Mouse (Mus musculus) adrenal gland, adult 8-10 months (tissue): ENCODE measurements around the gene Serpinb9. TPM values are rescaled to one million over a fixed set of nuclear protein-coding genes. Genes with fewer than 3 reads are reported as not detected.

ENCODE experiments used
- DNase-seq: peaks from one replicate; pipeline ENCODE4 v3.0.0; 2022
- total RNA-seq, 4 experiments: library from RNA; stranded (reverse); gene quantifications; 2 replicates each; pipeline ENCODE4 v1.2.4; 2022

Serpinb9 gene
- 10 to 100 TPM; 16.8 to 24.1 (median 22.0) TPM for total RNA-seq

DNA sequence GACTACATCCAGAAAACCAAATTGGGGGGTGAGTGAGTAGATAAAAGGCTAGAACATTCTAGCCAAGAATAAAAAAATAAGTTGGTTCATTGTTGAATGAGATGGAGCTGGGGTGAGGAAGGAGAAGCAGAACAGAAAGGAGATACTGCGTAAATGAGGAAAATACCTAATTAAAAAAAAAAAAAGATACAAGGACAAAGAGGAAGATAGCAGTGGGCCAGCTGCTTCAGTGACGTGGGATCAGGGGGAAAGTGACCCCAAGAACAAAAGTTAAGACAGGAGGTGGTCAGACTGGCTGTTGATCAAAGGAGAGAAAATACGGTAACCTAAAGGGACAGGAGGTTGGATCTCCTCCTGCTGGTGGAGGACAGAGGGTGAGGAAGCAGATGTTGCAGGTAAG is at the start of gene Serpinb9:
Gene Serpinb9, plus strand, starts transcription at position 301 of the 400 bp plus-strand sequence.
- no peak for DNase-seq

GRCm38 (mm10) chr13:32956537-32956936 is 46.5 kb upstream of the Serpinb9 start:
- DNase-seq, result no peak

DNA sequence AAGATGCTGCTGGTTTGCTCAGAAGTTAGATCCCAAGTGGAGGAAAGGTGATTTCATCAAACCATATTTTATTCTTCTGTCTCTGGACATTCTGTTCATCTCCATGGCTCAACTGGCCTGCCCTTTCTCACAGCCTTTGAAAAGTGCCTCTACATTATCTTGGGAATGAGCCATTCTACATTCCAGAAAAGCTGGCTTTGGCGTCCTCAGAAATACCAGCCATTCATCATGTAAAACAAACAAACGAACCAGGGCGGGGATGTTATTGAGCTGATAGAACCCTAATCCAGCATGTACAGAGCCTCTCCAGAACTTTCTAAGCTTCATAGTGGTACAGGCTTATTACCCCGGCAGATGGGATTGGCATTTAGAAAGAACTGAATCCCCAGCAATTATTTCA is 45.1 kb upstream of the Serpinb9 start:
- DNase-seq, result no peak

- DNase-seq, result peak; percentile 71
Observed at GRCm38 (mm10) chr13:32958521-32958920, 44.5 kb upstream of the Serpinb9 start.

DNA sequence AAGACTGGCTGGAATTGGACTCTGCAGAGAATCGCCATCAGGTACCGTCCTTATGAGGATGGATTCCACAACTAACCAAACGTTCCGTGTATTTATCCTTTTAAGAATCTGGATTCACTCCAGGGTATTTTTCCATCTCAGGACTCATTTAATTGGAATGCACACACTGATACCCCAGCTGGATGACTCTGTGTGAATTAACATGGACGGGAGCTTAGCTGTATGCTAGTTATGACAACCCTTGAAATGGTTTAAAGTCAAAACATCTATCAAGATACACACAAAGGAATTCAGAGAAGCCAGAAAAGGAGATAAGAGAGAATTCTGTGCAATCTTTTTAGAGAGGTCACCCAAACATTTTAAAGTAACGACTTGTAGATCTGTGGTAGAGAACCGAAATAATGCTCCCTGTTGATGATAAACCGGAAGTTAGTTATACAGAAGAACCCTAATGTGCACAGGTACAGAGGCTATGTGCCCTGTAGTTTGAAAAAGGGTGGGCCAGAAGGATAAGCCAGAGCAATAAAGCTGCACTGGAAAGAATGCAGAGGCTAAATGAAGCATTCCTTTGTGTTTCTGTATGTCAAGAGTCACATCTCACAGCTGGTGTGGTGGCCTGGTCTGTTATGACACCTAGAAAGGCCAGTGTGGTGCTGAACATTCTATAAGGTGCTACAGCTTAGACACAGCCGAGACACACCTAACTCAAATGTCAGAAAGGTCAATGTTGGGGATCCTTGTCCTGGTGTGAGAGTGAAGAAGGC is 38.9 kb upstream of the Serpinb9 start:
- DNase-seq, result no peak

DNA sequence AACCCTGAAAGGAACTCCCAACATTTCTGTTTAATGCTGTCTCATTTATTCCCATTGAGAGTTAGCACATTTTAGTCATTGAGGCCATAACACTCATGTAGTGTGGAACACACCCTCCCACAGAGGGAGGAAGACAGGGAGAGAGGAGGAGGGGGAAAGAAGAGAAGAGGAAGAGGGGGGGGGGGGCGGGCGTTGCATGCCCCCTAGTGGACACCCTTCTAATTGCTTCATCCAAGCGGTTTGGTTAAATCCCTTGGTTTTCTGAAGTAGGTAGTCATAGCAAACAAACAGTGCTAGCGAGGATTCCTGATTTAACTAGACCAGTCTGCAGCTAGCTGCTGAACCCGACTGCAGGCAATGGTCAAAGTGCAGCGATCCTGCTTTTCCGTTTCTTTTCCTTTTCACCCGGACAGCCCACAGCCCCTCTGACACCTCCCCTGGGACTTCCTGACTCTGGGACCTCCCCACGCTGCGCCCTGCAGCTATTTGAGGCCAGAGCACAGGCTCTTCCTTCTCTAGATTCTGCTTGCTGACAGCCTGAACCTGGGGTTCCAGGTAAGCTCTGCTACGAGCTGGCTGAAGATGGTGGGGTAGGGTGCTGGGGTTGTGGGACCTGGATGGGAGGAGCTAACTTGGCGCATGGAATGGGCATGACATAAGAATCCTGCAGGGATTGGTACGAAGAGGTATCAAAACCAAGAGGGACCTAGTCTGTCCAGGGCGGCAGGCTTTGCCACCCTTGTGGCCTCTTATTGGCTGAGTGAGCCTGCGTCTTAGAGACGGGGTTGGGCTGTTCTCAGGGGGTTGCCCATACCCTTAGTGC is 37.9 kb upstream of the Serpinb9 start, which contains the start of gene Serpinb6b:
Gene Serpinb6b, plus strand, starts transcription at position 221 of the 823 bp plus-strand sequence.
- DNase-seq, result peak; percentile 52

- no peak for DNase-seq
Observed at GRCm38 (mm10) chr13:32966116-32966515, 36.9 kb upstream of the Serpinb9 start.

DNA sequence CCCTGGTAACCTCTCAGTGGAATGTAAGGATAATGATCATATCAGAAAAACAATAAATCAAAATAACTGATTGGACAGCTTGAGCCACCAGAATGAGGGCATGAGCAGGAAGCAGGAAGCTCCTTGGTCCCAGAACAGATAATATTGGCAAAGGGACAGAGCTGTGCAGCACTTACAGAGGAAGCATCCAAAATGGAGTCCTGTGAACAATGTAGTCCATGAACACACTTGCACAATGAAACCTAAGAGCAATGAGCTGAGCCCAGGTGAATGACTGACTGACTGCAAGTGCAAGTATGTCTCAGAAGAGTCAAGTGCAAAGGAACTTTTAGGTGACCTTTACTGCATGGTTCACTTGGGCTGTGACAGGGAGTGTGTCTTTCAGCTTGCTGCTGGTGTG is 35.8 kb upstream of the Serpinb9 start:
- DNase-seq, result no peak

GRCm38 (mm10) chr13:32968353-32968984 is 34.6 kb upstream of the Serpinb9 start:
- no peak for DNase-seq

GRCm38 (mm10) chr13:32968996-32969640 is 33.9 kb upstream of the Serpinb9 start:
- no peak for DNase-seq

DNA sequence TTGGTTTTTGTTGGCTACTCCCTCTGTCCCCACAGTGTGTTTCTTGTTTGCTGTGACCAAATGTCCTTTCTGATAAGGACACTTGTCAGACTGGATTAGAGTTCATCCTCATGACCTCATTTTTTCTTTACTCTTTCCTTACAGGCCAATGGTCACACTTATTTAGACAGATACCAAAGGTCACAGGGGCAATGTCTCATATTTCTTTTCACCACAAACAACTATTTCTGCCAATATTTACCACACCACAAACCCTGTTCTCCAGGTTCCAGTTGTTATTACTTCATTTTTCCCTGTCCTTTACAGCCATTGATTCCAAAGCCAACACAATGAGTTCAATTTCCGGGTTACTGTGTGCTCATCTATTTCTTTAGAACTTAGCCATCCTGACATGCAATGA is 33.4 kb upstream of the Serpinb9 start:
- no peak for DNase-seq

GRCm38 (mm10) chr13:32970776-32971175 is 32.3 kb upstream of the Serpinb9 start:
- DNase-seq, result no peak

GRCm38 (mm10) chr13:32974268-32974667 is 28.8 kb upstream of the Serpinb9 start:
- DNase-seq, result no peak

- no peak for DNase-seq
Observed at GRCm38 (mm10) chr13:32974889-32975460, 28.1 kb upstream of the Serpinb9 start.

GRCm38 (mm10) chr13:32975710-32976109 is 27.3 kb upstream of the Serpinb9 start:
- DNase-seq, result peak; percentile 68

DNA sequence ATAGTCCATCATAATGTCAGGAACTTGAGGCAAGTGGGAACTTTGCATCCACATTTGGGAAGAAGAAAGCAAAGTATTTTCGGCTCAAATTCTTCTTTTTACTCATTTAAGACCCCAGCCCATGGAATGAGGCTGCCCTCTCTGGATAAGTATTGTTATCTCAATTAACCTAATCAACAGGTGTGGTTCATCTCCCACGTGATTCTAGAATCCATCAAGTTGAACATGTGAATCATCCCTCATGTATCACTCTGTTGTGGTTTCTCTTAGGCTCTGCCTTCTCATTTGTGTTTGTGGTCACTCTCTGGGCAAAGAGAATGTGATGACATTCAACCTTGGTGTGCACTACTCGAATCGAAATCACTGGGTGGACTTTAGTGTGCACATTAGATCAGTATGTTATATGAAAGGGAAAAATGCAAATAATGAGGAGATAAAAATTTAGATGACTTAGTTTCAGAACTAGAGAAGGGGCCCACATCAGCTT is 20.5 kb upstream of the Serpinb9 start:
- DNase-seq, result no peak

GRCm38 (mm10) chr13:32986256-32986655 is 16.8 kb upstream of the Serpinb9 start:
- no peak for DNase-seq

DNA sequence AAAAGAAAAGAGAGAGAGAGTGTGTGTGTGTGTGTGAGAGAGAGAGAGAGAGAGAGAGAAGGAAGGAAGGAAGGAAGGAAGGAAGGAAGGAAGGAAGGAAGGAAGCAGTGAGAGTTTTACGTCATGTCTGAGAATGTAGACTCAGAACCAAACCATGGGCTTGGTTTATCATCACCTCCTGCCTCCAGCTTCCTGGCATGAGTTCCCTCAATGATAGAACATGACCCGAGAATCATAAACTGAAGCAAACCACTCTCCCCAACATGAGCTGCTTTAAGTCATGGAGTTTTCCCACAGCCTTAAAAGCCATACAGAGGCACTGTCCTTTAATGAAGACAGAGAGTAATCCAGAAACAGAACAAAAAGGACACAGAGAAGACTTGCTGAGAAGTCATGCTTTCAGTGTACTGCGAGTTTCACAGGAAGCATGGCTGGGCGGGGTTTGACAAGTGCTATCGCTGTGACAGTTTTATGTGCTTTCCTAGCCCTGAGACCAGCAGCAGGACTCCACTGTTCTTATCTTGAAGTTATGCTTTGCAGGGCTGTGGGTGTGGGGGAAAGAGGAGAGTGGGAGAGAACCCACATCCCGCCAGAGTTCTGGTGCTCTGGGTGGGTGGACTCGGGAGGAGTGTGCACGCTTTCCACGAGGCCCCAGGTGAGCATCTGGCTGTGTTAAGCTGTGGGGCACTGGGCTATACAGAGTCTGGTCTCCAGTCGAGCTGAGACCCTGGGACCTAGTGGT is 9.7 kb upstream of the Serpinb9 start:
- DNase-seq, result peak; percentile 34

DNA sequence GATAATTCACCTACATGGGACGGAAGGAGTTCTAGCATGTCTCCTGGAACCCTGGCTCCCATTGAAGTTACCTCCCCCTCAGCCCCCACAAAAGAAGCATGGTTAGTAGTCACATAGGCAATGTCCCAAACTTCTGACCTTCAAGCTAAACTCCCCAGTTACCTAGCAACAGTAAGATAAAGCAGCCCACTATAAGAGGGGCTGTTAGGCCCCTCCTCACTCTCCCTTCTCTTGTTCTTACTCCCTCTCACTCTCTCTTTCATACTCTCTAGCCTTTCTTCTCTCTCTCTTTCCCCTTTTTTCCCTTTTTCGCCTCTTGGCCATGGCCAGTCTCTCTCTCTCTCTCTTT is 9.2 kb upstream of the Serpinb9 start:
- DNase-seq, result no peak

- no peak for DNase-seq
Observed at GRCm38 (mm10) chr13:32995051-32995450, 8.0 kb upstream of the Serpinb9 start.

DNA sequence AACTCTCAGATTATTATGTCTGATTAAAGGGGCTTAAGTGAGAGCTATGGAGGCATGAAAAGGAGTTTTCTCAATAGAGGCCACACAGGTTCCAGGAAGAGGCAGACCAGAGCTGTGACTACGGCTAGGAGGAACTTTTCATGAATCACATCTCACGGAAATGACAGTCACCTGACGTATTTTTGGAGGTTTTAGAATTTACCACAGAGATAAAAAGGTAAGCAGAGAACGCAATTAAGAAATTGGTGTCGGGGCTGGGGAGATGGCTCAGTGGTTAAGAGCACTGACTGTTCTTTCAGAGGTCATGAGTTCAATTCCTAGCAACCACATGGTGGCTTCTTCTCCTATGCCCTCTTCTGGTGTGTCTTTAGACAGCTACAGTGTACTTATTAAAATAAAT is 1.7 kb upstream of the Serpinb9 start:
- DNase-seq, result no peak
